Mouse (Mus musculus) liver, embryonic 14.5 days (tissue): ENCODE results near the gene Inpp5f. TPM values are rescaled to one million over a fixed set of nuclear protein-coding genes. Genes with fewer than 3 reads are reported as not detected.
"Not testable (repeated sequence)": the region's sequence is repeated elsewhere in the genome, so short reads cannot be mapped to it uniquely, and the experiment has no call there.

ENCODE experiments used
- ATAC-seq: fragments of 200-750 bp; cut with Nextera tagmentation; 2 replicates; pipeline ENCODE4 v1.8.0; 2017; ENCODE audit warnings: moderate number of reproducible peaks, mild to moderate bottlenecking, moderate library complexity; ENCODE audit not compliant: insufficient read depth
- DNase-seq, 3 experiments: peaks; one replicate each; pipeline ENCODE4 v3.0.0-alpha.2; 2012 to 2013; ENCODE audit warnings: low read depth in 3 of 3, low spot score in 3 of 3
- H3K27ac ChIP-seq: fragments of 300-500 bp; sonication (generic); 2 replicates; pipeline ENCODE4 v1.5.1; 2014; ENCODE audit warnings: moderate library complexity, mild to moderate bottlenecking, control low read depth, inconsistent platforms
- H3K27me3 ChIP-seq: fragments of 300-500 bp; sonication (generic); 2 replicates; pipeline ENCODE4 v1.6.1; 2014; ENCODE audit warnings: mild to moderate bottlenecking, low read length, moderate library complexity; ENCODE audit not compliant: control insufficient read depth, insufficient read depth
- H3K36me3 ChIP-seq: fragments of 300-500 bp; sonication (generic); replicated peaks from 2 replicates; pipeline ENCODE4 v1.6.1; 2014; ENCODE audit warnings: low read depth; ENCODE audit not compliant: control insufficient read depth, insufficient read depth
- H3K4me1 ChIP-seq, 2 experiments: fragments of 200-500 bp in 1 of 2; fragments of 300-500 bp in 1 of 2; sonication (generic) in 1 of 2; replicated peaks; 2 replicates each; pipeline ENCODE4 v1.6.1; 2012 to 2014; ENCODE audit warnings: antibody characterized with exemption in 1 of 2, inconsistent platforms in 1 of 2, low read length in 1 of 2; ENCODE audit not compliant: control insufficient read depth in 2 of 2, insufficient read depth in 2 of 2
- H3K4me2 ChIP-seq: fragments of 300-500 bp; sonication (generic); 2 replicates; pipeline ENCODE4 v1.6.1; 2014; ENCODE audit warnings: low read depth, mild to moderate bottlenecking, control low read depth, moderate library complexity
- H3K4me3 ChIP-seq, 2 experiments: fragments of 200-500 bp in 1 of 2; fragments of 300-500 bp in 1 of 2; sonication (generic) in 1 of 2; 2 replicates each; pipeline ENCODE4 v1.5.1; 2012 to 2014; ENCODE audit warnings: low read depth in 2 of 2, low read length in 2 of 2, mild to moderate bottlenecking in 2 of 2, control low read depth in 1 of 2, inconsistent platforms in 1 of 2, moderate library complexity in 1 of 2; ENCODE audit not compliant: insufficient read depth in 1 of 2
- H3K9ac ChIP-seq: fragments of 300-500 bp; sonication (generic); replicated peaks from 2 replicates; pipeline ENCODE4 v1.6.1; 2014; ENCODE audit warnings: mild to moderate bottlenecking, control low read depth, moderate library complexity
- H3K9me3 ChIP-seq: fragments of 300-500 bp; sonication (generic); 2 replicates; pipeline ENCODE4 v1.6.1; 2016; ENCODE audit warnings: low read length, mixed read lengths; ENCODE audit not compliant: control insufficient read depth
- CTCF ChIP-seq: IDR thresholded peaks from 2 replicates; pipeline ENCODE4 v1.5.1; 2016; ENCODE audit warnings: antibody characterized with exemption, low read depth, control low read depth
- EP300 ChIP-seq: IDR thresholded peaks from 2 replicates; pipeline ENCODE4 v1.6.1; 2016; ENCODE audit warnings: antibody characterized with exemption, low read depth
- WGBS: fragments of 180-500 bp; shearing (Covaris S2); extraction: QIAGEN DNeasy Blood & Tissue Kit; methylation state at CpG from one replicate; pipeline ENCODE4 v1.1.7; 2014; ENCODE audit not compliant: insufficient replicate concordance; 5-methylcytosine and 5-hydroxymethylcytosine counted together
- polyA plus RNA-seq, 2 experiments: library from polyadenylated mRNA; depleted of rRNA in 1 of 2; stranded (reverse) in 1 of 2; unstranded in 1 of 2; fragments of >200 nt; fragmentation: Nextera tagmentation in 1 of 2; extraction: Ambion mirVana in 1 of 2; gene quantifications; 2 replicates each; pipeline versions ENCODE4 v1.2.1 to v1.2.3; 2012 to 2014

Inpp5f gene
- polyA plus RNA-seq, 2 experiments = 3.7 to 7.3 TPM

DNA sequence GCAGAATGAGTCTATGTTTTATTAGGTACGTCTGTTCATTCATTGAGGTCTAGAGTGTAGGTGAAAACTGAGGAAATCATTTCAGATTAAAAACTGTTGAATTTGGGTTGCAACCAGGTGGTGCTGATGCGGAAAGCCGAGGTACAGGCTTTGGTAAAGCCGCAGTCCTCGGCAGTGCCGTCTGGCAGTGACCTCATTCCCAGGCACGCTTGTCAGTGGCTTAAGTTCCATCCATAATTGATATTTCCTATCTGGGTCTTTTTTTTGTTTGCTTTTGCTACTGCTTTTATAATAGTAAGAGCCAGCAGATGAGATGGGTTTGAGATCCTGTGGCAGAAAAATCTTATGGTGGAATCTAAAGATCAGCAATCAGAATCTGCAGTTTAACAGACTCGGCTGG is 78.2 kb downstream of the Inpp5f start:
- H3K4me1 ChIP-seq = no peaks in the 10 kb centered on the region
- WGBS = 77% methylated on average over 8 of the region's 8 CpGs
- no peak overlapping the region for H3K9ac ChIP-seq
- no peaks in the 10 kb centered on the region for H3K9me3 ChIP-seq
- H3K36me3 ChIP-seq = peaks cover under 1% of the 10 kb centered on the region; the same call in 1 of the 2 replicates
- H3K27me3 ChIP-seq = no peaks in the 10 kb centered on the region
- ATAC-seq (no peak), DNase-seq (no peak)
- H3K4me2 ChIP-seq = no peak overlapping the region
- H3K4me3 ChIP-seq = no peak overlapping the region
- no peak overlapping the region for H3K27ac ChIP-seq
- TF ChIP-seq CTCF (no peak), EP300 (no peak)

DNA sequence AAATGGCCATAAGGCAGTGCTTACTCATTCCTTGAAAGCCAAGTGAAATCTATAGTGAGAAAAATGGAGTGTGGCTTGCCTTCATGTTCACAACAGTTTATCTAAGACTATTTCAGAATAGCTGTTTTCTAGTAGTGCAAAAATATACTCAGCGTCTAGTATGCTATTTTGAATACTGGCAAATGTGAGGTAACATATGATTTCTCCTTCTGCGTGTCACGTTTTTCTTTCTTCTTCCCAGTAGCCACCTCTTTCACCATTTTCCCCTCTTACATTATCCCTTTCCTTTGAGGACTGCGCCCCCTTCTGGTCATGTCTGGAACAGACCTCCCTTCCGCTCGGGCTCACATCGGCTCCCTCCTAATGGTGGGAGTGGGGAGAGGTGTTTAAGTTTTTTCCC is 78.9 kb downstream of the Inpp5f start:
- Histone ChIP-seq H3K4me1 (peaks cover 0 to 4% of the 10 kb centered on the region in 2 experiments; a peak in 3 of 4 replicates), H3K27me3 (no peaks in the 10 kb centered on the region), H3K36me3 (peaks cover 4% of the 10 kb centered on the region; the same call in 1 of the 2 replicates), H3K4me3 (no peak overlapping the region), H3K9me3 (no peaks in the 10 kb centered on the region), H3K9ac (no peak overlapping the region), H3K4me2 (0 out of 2 replicates have a peak overlapping the region, but pooled peaks have one; percentile 6), H3K27ac (no peak overlapping the region)
- peak; percentile 94 for TF ChIP-seq CTCF
- TF ChIP-seq EP300 = no peak
- DNase-seq (peak in 2 of 3 experiments; percentile 57 to 60), ATAC-seq (peak; percentile 53; the same call in 1 of the 2 replicates)
- WGBS = 5% methylated on average over 7 of the region's 7 CpGs

DNA sequence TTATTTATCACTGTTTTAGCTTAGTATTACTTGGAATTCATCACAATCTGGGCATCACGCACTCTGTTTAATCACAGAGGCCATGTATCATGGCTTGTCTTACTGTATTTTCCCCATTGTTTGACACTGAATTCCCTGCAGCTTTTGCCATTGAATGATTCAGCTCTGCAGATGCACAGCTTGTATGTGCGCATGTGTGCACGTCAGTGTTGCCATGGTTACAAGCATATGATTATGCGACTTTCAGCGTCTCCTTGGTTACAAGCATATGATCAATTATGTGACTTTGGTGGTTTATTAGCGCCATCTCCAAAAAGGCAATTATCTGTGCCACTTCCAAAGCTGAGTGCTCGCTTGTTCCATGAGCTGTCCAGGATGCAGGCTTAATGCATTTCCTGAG is 79.7 kb downstream of the Inpp5f start:
- Histone ChIP-seq H3K36me3 (peaks cover 4% of the 10 kb centered on the region; the same call in 1 of the 2 replicates), H3K4me1 (peaks cover 0 to 7% of the 10 kb centered on the region in 2 experiments; a peak in 3 of 4 replicates), H3K9me3 (no peaks in the 10 kb centered on the region), H3K9ac (no peak overlapping the region), H3K27me3 (no peaks in the 10 kb centered on the region), H3K4me3 (no peak overlapping the region), H3K27ac (no peak overlapping the region), H3K4me2 (no peak overlapping the region)
- ATAC-seq (no peak), DNase-seq (no peak)
- WGBS = 60% methylated on average over 7 of the region's 7 CpGs
- TF ChIP-seq CTCF = no peak
- no peak for TF ChIP-seq EP300

DNA sequence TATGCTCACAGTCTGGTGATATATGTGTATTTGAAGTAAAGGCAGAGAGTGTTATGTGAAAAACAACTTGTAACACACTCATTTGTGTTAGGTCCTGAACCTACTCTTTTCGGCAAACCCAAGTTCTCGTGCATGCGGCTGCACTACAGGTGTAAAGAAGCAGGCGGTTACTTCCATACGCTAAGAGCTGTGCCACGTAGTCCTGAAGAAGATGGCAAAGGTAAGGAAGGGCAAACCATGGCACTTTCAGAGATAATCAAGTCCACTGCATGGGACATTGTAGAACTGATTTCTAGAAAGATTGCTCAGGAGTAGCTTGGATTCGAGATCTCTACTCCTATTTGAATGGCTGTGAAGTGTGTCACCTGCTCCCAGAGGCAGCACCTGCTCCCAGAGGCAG is 81.0 kb downstream of the Inpp5f start:
- Histone ChIP-seq H3K9ac (no peak overlapping the region), H3K36me3 (peaks cover 7% of the 10 kb centered on the region), H3K4me3 (no peak overlapping the region), H3K27me3 (no peaks in the 10 kb centered on the region), H3K4me2 (no peak overlapping the region), H3K9me3 (no peaks in the 10 kb centered on the region), H3K27ac (no peak overlapping the region), H3K4me1 (peaks cover 0 to 7% of the 10 kb centered on the region in 2 experiments; a peak in 3 of 4 replicates)
- 80% methylated on average over 7 of the region's 7 CpGs for WGBS
- ATAC-seq (no peak), DNase-seq (no peak)
- TF ChIP-seq EP300 (no peak), CTCF (no peak)

DNA sequence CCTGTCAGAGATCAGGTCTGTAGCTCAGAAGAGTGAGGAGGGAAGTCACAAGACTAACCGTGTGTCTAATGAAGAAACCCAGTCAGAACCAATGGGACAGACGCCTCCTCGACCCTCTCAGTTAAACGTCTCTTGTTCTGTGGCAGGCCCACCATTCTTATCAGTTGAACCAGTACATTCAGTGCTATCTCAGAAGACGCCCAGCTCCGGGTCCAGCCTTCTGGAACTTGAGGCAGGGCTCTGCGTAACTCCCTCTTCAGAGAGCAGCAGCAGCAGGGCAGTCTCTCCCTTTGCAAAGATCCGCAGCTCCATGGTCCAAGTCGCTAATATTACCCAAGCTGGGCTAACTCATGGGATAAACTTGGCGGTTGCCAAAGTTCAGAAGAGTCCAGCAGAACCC is 83.7 kb downstream of the Inpp5f start:
- TF ChIP-seq CTCF = no peak
- no peak for TF ChIP-seq EP300
- DNase-seq (peak in 1 of 3 experiments; percentile 33), ATAC-seq (peak; percentile 63; the same call in 1 of the 2 replicates)
- H3K9me3 ChIP-seq = no peaks in the 10 kb centered on the region
- no peaks in the 10 kb centered on the region for H3K27me3 ChIP-seq
- H3K4me3 ChIP-seq = no peak overlapping the region
- no peak overlapping the region for H3K27ac ChIP-seq
- WGBS = 24% methylated on average over 10 of the region's 10 CpGs
- peaks cover 17% of the 10 kb centered on the region for H3K36me3 ChIP-seq
- no peak overlapping the region for H3K9ac ChIP-seq
- H3K4me2 ChIP-seq = no peak overlapping the region
- peaks cover 0 to 7% of the 10 kb centered on the region in 2 experiments; a peak in 3 of 4 replicates for H3K4me1 ChIP-seq

DNA sequence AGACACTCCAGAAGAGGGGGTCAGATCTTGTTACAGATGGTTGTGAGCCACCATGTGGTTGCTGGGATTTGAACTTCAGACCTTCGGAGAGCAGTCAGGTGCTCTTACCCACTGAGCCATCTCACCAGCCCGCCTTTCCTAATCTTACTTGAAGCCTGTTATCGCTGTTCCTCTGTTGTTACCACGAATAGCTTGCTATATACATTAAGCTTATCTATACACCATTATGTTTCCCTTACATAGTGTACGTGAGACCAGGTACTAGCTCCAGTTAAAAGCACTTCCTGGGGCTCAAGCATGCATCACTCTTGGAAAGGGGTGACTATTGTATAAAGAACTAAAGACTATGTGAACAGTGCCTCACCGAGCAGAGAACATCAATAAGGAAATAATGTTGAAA is 88.8 kb downstream of the Inpp5f start:
- peaks cover 50% of the 10 kb centered on the region for H3K36me3 ChIP-seq
- peak; percentile 43; the same call in 1 of the 2 replicates for ATAC-seq
- not testable (repeated sequence) for DNase-seq, H3K27me3 ChIP-seq, H3K9me3 ChIP-seq, H3K9ac ChIP-seq, H3K4me2 ChIP-seq, H3K4me3 ChIP-seq, H3K4me1 ChIP-seq, H3K27ac ChIP-seq
- 44% methylated on average over 6 of the region's 6 CpGs for WGBS
